16 mouse cellular contexts compared by ENCODE assay signal in the genomic region with DNA sequence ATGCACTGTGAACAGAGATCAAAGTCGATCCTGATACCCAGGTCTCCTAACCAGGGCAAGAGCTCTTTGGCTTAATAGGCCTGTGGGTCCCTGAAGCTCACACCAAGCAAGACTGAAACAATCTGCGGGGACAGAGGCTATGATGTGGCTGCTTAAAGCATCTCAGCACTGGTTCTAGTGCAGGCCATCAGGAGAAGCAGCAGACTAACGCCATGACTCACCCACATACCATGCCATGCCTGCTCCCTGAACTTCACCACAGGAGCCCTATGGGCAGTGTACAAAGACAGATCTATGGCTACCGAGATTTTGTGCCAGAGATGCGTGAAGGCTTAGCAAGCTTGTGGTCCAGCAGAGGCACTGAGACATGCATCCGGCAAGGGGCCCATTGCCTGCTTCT.
"Had no signal": no experiment of that assay in that cellular context is flagged by ENCODE, and none has a peak within 500 bp of the region (broad histone marks: within the 10 kb centered on the region; RNA-seq: fewer than 3 reads in every experiment).

No protein-coding gene starts in this region.

- DNase-seq: kidney, adult 8-10 months; kidney, postnatal 10 days; kidney, postnatal 36 days; layer of hippocampus, postnatal 36 days; liver, embryonic 13.5 days; lung, adult 2 months; lung, postnatal 14 days; lung, postnatal 4 days; retina, postnatal 1 day; right cerebral cortex, postnatal 25 days; thymus, postnatal 4 days had no signal

- ATAC-seq: midbrain, embryonic 15.5 days had no signal

- H3K27me3 ChIP-seq: kidney, embryonic 15.5 days; liver, embryonic 13.5 days; midbrain, embryonic 12.5 days; midbrain, embryonic 15.5 days; neural tube, embryonic 13.5 days; stomach, embryonic 15.5 days had no signal
